Mouse (Mus musculus) stomach, postnatal 0 days (tissue): ENCODE data around the gene Traf4.

Source experiments
- CTCF ChIP-seq: IDR thresholded peaks from 2 replicates; pipeline ENCODE4 v1.5.1; 2016; ENCODE audit warnings: antibody characterized with exemption, low read depth, mild to moderate bottlenecking, moderate library complexity
- EP300 ChIP-seq: optimal IDR thresholded peaks from 2 replicates; pipeline ENCODE3; 2016; ENCODE audit warnings: antibody characterized with exemption

DNA sequence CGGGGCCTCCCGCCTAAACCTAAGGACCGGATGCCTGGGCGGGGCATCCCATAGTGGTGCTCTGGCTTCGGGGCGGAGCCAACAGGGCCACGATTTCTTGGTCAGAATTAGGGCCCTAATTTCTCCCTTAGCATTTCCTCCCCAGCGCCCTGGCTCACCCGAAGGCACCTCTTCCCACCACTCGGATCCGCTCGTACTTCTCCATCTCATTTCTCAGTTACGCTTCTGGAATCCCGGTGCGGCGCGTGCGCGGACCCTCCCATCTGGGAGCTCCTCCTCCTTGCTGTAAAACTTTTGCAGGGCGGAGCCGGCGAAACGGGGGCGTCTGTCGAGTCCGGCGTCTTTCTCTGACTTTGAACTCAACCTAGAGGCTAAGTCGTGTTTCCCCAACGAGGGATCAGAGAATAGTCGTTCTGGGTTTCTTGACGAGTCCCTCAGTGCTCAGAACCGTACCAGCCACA, 11.0 kb upstream of the Traf4 start, which contains the start of the genes Nek8 and Tlcd1:
- TF ChIP-seq CTCF, result no peak
- no peak for TF ChIP-seq EP300
